Mouse (Mus musculus): Measurements from ENCODE around the gene Exoc5. TPM values are rescaled to one million over a fixed set of nuclear protein-coding genes. Genes with fewer than 3 reads are reported as not detected.

Gene Exoc5
- total RNA-seq, 2 experiments from 2014 or later: 53.6 to 57.1 TPM

DNA sequence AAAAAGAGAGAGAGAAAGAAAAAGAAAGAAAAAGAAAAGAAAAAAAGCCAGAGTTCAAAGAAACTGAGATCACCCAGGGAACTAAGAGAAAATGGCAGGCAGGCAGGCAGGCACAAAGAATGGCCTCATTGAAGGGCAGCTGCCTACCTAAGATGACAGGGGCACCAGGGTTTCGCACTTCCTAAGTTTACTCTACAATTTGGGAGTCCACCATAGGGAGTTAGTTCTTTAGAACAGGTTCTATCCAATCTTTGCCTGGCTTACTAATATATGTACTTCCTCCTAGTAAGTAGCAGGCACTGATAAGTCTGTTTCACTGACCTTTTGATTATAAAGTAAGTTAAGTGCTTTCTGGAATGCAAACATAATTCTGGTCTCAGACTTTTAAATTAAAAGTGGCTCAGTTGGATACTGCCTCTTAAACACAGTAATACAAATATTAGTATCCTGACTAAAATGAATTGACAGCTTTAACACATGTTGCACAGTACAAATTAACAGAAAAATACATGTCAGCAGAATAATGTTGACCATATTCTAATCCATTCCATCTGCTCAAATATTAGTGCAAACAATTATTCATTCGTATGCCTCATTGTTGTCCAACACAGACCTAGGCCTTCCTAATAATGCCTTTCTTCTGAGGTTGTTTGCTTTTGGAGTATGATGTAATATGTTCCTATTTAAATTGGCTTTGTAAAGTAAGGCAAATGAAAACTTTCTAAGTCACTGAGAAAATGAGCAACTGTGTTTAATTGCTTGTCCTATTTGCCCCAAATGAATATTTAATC, 57.9 kb downstream of the Exoc5 start:
- no peak for DNase-seq (ENCODE audit: low spot score in 2 of 2)

DNA sequence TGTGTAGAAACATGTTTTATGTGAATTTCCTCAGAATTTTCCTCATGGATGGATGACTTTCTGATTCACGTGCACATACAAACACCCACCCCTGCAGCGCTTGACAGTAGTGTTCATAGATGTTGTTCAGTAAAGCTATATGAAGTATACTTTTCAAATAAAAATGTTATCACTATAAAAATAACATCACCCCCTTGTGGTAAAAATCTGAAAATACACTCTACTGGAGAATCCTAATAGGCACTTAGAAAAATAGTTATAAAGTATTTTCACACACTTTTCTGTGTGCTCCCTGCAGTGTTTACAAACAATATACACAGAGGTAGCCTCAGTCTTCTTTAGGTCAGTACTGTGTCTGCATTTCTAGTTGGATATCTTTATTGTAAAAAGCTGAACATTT, 58.5 kb downstream of the Exoc5 start:
- DNase-seq (ENCODE audit: low spot score in 2 of 2): no peak

DNA sequence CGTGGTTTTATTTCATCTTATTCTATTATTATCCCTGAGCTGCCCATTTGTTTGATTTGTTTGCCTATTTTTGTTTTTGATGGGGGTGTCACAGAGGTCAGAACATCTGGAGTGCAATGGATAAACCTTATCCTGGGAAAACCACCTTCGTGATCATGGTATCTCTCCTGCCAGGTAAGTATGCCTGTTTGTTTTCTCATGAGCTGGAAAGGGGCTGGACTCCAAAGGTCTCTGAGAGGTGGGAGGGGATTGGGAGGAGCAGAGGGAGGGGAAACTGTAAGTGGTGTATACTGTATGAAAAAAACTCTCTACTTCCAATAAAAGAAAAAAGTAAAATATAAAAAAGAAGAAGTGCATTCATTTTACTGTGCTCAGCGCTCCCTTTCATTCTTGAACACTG, 64.8 kb downstream of the Exoc5 start:
- no peak for DNase-seq (ENCODE audit: low spot score in 2 of 2)

DNA sequence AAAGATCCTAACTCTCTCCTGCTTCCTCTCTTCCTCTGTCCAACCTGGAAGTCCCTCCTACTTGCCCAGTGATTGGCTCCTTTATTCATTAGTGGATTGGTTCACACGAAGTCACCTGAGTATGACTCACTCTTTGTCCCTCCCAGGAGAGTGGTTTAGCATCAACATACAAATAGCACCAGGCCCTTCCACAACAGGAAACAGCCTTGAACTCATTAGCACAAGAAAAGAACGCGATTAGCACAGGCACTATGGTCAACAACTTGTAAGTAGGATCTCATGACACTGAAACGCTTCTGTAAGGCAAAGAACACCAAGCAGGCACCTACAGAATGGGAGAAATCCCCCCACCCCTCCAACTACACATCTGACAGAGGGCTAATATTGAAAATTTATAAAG, 67.7 kb downstream of the Exoc5 start:
- DNase-seq (ENCODE audit: low spot score in 2 of 2): no peak

DNA sequence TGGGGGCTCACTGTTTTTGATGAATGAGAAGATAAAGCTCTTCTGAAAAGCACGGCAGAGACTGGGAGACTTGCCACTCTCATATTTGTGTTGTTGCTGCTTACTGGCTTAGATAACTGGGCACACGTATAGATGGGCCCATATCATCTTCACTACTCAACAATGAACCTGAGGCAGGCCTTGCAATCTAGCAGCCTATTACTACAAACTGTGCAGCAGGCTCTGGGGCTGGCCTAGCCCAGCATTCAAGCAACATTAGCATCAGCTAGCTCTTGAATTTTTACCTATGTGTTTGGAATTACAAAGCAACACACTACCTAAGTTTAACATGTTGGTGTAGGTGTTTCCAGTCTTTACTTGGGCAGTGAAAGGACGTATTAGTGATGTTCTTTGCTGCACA, 72.6 kb downstream of the Exoc5 start:
- DNase-seq (ENCODE audit: low spot score in 2 of 2): no peak

DNA sequence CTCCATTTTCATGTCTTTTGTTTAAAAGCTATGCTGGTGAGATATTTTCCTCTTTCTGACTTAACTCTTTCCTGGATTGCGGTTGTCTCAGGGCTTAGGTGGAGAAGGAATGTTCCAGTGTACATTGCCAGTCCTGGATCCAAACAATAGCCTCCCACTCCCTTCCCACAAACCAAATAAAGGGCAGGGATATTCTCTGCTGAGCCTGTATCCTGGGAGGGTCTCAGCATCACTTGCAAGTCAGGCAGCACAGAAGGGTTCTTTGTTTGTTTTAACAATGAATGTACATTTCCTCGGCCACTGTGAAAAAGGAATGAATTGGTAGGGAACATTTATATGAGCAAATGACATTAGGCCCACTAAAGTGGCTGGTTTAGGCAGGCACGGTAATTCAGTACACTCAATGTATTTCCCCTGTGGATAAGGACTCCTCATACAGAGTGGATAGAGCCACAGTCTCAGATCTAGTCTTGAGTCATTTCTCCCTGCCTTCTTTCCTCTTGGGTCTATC, 74.3 kb downstream of the Exoc5 start:
- DNase-seq (ENCODE audit: low spot score in 2 of 2): no peak

DNA sequence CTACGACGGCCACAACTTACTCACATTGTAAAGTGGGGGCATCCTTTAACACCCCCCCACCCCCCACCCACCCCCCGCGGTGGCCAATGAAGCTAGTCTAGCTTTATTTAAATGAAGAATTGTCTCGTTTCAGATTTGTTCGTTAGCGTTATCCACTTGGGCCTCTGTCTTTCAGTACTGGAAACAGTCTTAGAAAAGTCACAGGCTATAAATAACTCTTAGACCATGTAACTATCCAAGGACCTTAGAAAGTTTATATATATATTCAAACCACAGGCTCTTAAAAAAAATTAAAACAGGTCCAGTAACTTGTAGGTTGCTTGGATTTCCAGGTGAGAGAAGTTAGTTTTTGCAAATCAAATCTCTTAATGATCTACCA, 75.3 kb downstream of the Exoc5 start:
- no peak for DNase-seq (ENCODE audit: low spot score in 2 of 2)

DNA sequence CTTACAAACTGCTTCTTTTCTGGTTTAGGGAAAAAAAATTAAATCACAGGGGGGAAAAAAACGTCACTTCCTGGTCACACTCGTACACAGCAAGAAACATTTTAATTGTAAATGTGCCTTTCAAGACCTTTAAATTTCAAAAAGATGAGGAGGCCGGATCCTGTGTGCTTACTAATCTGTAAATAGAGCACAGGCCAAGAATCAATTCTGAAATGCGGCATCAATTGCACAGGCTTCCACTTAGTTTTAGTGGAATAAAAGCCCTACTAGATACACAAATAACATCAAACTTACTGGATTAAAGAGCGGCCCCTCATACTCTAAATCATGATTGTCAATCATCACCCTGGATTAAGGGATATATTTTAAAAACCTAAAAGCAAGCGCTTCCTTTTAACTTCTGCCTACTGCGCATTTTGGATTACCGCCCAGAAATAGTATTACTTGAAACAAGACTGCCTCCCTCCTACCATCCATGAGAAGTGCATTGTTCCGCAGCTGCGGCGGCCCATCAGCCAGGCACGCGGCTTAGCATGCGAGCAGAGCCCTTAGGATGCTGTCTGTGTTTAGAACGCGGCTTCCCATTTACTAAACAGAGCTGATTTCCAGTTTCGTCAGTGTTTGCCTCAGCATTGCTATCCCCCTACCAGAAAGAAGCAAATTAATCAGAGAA, 75.8 kb downstream of the Exoc5 start:
- DNase-seq (ENCODE audit: low spot score in 2 of 2): peak; percentile 61 to 75

DNA sequence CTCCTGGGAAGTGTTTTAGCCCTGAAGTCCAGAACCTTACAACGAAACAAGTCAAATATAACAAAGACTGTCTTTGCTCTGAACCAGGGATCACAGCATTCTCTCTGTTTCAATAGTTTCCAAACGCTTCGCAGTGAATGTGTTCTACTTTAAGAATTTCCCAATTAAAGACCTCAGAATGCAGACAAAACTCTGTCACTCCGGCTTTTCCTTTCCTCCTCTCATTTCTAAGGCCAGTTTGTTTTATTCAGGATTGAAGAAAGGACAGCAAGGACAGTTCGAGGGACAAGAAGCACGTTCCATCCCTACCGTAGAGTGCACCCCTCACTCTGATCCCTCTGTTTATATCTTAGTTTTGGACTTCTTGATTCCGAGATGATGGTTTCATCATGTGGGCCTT, 76.6 kb downstream of the Exoc5 start:
- no peak for DNase-seq (ENCODE audit: low spot score in 2 of 2)

DNA sequence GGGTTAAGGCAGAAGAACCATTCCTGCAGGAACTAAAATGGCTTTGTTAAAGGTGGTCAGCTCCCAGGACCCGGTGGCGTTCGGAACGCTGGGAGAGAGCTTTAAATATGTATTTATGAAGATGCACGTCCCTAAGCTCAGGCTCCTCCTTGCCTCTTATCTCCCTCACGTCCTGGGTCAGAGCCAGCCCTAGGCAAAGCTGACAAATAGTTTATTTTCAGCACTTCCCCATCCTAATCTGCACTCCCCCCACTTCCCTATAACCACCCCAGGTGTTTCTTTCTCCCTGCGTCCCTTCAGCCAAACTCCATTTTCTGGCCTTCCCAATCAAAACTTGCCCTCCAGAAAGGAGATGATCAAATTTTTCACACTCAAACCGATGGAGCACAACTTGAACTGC, 80.2 kb downstream of the Exoc5 start:
- no peak for DNase-seq (ENCODE audit: low spot score in 2 of 2)

DNA sequence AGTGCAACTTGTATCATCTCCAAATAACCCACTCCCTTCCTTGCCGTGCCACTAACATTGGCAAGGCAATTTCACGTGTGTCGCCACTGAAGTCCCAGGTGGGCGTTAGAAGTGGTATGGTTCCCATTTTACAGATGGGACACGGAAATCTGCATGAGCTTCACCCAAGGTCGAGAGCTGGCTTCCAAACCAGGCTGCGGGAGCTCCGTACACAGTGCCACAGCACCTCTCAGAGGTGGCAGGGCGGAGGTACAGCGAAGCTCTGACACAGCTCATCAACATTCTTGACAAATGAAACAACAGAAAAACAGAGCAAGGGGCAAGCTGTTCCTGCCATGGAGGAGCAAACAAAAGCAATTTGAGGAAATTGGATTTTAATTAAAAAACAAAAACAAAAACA, 80.8 kb downstream of the Exoc5 start:
- DNase-seq (ENCODE audit: low spot score in 2 of 2): peak; percentile 31 to 38

DNA sequence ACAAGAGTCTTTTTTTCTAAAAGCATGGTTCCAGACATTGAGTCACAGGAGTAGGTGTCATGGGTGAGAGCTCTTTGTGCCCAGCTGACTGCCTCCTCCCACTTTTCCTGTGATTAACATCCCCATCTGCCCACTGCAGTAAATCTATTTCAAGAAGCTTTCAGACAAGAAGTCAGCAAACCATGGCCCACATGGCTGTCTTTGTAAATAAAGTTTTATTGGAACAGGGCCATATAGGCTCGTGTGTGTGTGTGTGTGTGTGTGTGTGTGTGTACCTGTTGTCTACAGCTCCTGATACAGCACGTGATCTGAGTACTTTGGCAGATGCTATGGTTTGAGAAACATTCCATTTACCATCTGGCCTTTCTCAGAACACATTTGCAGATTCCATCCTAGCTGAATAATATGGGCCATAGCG, 87.5 kb downstream of the Exoc5 start:
- DNase-seq (ENCODE audit: low spot score in 2 of 2): peak; percentile 38 to 48

DNA sequence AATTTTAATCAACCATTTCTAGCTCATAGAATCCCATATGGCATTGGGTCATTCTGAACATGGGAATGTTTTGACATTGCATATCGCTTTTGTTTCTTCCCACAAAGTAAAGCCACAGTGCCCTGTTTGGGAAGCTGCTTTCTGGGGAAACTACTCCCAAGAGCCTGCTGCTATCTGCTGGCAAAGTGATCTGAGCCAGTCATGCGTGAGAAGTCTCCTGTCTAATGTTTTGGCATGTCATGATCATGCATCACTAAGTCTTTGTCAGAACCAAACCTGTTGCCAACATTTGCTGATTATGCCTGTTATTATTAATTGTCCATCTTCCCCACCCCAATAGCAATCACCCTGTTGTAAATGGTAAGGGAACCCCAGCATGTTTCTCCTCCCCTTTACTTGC, 94.9 kb downstream of the Exoc5 start:
- DNase-seq (ENCODE audit: low spot score in 2 of 2): no peak

DNA sequence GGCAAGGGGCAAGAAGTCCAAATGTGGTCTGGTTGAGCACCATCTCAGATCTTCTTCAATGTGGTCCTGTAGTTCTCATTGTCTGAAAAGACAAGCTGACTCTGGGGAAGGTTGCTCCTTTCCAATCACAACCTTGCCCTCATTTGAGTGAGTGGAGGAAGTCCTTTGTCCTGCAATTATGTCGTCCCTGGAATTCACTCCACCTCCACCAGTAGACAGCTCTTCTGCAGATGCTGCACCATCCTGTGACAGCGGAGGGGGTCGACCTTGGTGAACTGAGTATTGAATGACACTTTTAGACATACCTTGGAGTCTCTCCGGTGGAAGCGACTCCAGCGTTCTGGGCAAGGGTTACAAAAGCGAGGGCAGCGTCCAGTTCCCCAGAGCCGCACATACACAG, 97.8 kb downstream of the Exoc5 start:
- no peak for DNase-seq (ENCODE audit: low spot score in 2 of 2)

Other genes starting within 250 kb of the Exoc5 start
- gene Ap5m1, start 556 bp downstream of the Exoc5 start, total RNA-seq (2021): 10 to 100 TPM; 18.5 to 22.2 TPM
- 10 to 100 TPM; 37.1 to 40.1 TPM for gene Naa30, start 105.6 kb upstream of the Exoc5 start, total RNA-seq (2021)
- not detected for gene ccdc198, start 178.8 kb upstream of the Exoc5 start, total RNA-seq (2021)

Measured in left cerebral cortex, adult 18-20 months (tissue).